Mouse (Mus musculus) gastrocnemius, postnatal 14 days (tissue): ENCODE results near the gene Fdx1. TPM values are rescaled to one million over a fixed set of nuclear protein-coding genes. Genes with fewer than 3 reads are reported as not detected.

ENCODE experiments used
- DNase-seq: peaks from one replicate; pipeline ENCODE4 v3.0.0; 2021; ENCODE audit warnings: mixed read lengths
- intact Hi-C: fragments of 180-260 bp; cut with DNase I; formaldehyde crosslinking; loops from one replicate; pipeline ENCODE4 v1.15.1; 2025; ENCODE audit warnings: low total_unique reads
- total RNA-seq, 2 experiments: library from RNA; stranded (reverse); gene quantifications; 2 replicates each; pipeline ENCODE4 v1.2.3; 2021

Fdx1 gene
- total RNA-seq, 2 experiments from 2014 or later = 36.7 to 42.8 TPM

DNA sequence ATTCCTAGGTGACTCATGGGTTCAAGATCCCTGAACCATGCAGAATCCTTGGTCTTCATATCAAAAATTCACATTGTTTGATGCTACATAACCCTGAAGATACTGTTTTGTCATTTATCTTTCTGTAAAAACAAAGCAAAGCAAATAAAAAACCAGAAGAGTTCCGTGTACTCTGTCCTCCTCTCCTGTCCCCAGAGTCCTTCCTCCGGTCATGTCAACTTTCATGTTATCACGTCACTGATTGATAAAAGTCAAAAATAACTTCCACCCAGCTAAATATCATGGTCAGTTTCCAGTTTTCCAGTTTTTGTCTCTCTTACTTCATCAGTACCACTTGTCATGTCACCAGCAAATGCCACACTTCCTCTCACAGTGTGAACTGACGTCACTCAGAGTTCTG is 11.5 kb upstream of the Fdx1 start:
- no peak for DNase-seq
- intact Hi-C loops = loop anchor here (5.0 to 10.0 kb wide), 2 partner anchors 122 to 440 kb away; no protein-coding TSS in a partner anchor

DNA sequence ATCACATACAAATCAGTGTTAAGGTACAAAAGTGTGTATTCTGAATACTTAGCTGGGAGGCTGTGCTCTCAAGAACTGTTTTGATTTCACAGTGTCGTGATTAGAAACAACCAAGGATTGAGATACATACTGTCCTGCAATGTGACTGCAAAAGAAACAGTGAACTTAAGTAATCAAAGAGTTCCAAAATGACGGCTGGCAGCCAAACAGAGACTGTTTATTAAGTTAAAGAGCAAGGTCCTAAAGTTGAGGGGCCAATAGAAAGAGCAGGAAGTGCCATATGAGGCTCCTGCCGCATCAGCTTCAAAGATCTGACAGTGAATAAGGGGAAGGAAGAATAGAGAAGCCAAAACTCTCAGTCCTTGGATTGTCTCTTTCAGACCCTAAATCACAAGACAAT is 10.5 kb upstream of the Fdx1 start:
- intact Hi-C loops = loop anchor here (10.0 kb wide), 1 partner anchor 441 kb away; no protein-coding TSS in a partner anchor
- no peak for DNase-seq

DNA sequence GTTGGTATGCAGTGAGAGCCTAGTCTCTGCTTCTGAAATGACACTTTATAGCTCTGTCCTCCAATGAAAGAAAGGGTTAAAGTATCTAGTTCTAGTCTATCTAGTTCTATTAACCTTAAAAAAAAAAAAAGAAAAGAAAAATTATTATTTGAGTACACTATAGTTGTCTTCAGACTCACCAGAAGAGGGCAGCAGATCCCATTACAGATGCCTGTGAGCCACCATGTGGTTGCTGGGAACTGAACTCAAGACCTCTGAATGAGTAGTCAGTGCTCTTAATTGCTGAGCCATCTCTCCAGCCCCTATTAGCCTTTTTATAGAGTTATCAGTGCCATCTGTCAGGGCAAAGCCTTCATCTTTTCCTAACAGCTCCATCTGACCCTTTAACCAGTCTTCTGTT is 3.0 kb upstream of the Fdx1 start:
- DNase-seq = no peak
- intact Hi-C loops = no loop called here

DNA sequence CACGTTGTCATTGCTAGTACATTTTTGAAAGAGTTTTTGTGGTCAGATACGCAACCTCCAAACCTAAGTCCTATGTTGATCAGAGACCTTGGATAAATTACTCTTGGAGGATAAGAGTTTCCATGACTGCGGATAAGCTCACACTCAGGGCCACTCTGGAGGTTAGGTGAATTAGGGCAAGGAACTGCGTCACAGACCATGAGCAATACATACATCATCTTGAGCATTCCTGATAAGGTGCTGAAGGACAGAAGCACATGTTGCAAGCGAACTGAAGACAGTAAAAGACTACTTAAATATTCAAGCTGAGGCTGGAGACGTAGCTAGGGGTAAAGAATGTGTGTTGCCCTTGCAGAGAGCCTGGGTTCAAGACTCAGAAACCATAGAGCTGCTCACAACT is 754 bp upstream of the Fdx1 start:
- intact Hi-C loops = no loop called here
- DNase-seq = no peak

DNA sequence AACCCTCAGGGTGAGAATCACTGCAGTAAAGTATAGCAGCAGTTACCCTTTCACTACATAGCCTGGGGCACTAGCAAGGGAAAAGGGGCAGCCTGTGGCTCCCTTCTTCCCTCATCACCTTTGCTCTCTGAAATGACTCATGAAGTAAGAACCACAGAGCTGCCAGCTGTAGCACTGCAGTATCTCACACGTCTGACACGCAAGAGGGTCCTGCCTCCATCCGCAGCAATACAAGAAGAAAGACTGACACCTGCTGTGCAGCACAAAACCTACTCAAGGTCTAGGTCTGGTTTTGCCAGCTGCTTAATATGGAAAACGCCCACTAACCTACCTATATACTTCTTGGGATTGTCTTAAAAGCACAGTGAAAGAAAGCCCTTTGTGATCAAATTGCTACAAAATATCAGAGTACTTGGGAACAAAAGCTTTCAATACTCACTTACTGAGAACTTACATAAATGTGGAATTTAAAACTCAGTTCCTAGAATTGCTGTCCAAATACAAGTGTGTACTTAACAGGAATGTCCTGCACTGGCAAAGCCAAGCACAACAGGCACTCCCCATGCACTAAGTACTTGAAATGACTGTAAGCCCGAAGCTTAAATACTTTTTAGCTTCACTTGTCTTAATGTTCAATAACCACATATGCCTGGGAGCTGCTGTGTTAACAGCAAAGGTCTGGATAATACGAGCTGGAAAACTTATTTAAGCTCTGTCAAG is 2.0 kb downstream of the Fdx1 start:
- intact Hi-C loops = no loop called here

DNA sequence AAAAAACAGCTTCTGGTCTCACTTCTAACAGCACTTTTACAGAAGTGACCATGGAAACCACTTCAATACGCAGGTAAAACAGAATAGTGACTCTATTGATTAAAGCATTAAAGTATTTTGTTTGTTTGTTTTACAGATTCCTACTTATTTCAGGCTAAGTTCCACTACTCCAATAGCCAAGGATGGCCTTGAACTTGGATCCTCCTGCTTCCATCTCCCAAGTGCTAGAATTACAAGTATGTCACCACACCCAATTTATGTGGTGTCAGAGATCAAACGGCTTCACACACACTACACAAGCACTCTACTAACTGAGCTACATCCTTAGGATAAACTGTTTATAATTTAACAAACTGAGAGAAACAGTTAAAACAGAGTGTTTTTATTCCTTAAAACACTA is 3.0 kb downstream of the Fdx1 start:
- DNase-seq = no peak
- intact Hi-C loops = no loop called here

More for the DNA sequence above, 2.0 kb downstream of the Fdx1 start:
- DNase-seq = no peak

DNA sequence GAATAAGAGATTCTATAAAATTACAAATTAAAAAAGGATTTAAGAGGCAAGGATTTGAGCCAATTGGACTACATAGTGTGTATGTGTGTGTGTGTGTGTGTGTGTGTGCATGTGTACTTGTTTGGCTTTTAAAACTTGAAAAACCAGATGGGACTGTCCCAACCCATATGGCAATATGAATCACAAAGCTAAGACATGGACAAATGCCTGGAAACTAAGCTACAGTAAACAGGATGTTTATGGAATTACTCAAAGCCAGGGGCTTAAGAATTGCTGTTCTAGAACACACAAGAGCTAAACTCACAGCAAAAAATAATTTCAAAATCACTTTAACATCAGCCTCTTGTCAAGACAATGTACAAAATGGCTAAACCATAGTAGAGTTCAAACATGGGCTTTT is 4.4 kb downstream of the Fdx1 start:
- no peak for DNase-seq
- intact Hi-C loops = no loop called here

DNA sequence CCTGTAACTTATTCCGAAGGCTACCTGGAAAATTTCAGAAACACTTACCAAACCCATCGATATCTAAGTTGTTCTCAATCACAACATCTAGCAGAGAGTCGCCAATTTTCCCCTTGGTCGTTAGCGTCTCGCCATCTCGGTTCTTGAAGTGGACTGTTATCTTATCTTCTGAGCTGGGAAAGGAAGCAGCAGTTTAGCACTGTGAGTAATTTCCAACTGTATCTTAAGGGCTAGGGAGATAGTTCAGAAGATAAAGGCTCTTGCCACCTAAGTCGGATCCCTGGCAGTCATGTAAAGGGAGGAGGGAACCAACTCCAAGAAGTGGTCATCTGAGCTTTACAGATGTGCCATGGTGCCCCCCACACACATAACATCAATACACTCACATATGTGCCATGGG is 6.3 kb downstream of the Fdx1 start:
- intact Hi-C loops = no loop called here
- no peak for DNase-seq

DNA sequence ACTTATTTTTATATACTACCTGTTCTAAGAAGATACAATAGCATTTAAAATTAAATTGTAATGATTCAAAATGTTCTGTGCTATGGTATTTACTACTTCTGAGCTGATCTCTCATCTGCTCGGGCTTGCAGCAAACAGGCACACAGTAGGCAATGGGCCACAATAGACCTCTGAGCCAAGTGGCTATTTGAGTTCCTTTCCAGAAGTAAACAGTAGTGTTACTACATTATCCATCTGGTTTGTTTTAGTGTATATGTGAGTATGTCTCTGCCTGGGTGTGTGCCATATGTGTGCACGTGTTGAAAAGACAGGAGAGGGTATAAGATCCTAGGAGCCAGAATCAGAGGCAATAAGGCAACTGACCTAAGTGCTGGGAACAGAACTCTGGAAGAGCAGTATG is 6.9 kb downstream of the Fdx1 start:
- DNase-seq = no peak
- intact Hi-C loops = no loop called here

DNA sequence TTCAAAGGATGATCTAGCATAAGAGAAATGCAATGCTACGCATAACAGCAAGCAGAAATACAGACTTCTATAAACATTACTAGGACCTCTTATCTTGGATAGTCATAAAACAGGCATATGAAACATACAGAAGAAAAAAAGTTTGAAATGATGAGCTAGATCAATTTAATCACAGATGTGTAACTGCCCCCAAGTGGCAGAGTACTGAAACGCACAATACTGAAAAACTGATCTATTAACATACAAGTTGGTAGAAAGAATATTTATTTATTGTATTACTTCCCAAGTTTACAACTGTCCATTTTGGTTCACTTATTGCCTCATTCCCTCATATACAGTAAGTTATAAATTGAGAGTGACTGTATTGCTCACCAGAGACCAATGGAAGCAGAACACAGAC is 12.0 kb downstream of the Fdx1 start:
- intact Hi-C loops = no loop called here
- DNase-seq = no peak

DNA sequence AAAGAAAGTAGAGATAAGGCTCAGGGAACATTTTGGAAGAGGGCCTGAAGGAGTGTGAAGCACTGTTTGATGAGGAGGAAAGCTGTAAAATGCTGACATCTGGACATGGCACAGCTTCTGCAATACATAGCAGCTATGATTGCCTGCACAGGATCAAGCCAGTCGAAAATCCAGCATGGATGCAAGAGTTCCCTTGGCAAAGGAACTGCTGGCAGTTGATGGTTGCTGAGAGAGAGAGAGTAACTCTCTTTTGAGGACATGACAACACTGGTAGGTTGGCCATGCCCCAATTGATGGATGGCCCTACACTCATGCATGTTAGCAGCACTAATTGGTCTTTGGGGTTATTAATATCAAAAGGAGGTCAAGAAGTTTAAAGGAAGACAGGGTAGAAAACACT is 12.7 kb downstream of the Fdx1 start:
- DNase-seq = no peak
- intact Hi-C loops = no loop called here

DNA sequence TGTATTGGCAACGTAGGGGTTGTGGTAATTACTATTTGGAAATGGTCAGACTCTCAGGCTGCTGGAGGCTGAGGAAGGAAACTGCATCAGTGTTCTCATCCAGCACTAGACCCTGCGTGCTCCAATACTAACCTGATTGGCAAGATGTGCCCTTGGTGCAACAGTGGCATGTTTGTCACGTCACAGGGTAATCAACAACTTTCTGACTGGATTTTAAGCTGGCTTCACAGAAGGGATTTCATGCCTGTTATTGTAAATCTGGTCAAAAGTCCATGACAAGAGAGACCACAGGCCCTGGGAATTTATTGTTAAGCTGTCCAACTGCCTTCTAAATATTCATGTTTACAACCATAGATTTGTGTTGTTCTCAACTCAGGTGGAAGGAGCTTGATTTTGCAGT is 13.1 kb downstream of the Fdx1 start:
- DNase-seq = no peak
- intact Hi-C loops = no loop called here

DNA sequence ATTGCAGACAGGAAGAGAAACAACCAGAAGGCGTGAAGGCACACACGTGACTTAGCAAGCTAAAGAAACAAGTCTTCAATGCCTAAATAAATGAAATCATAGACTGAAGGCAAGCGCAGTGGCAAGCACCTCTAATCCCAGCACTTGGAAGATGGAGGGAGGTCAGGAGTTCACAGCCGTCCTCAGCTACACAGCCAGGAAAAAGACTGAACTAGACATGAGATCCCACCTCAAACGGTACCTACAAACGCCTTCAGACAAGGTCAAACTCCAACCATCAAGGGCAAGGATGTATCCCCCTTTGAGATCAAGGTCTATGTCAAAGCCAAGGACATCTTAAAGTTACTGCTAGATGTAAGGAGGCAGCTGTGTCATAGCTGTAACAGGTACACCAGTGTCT is 19.4 kb downstream of the Fdx1 start:
- no peak for DNase-seq
- intact Hi-C loops = no loop called here

DNA sequence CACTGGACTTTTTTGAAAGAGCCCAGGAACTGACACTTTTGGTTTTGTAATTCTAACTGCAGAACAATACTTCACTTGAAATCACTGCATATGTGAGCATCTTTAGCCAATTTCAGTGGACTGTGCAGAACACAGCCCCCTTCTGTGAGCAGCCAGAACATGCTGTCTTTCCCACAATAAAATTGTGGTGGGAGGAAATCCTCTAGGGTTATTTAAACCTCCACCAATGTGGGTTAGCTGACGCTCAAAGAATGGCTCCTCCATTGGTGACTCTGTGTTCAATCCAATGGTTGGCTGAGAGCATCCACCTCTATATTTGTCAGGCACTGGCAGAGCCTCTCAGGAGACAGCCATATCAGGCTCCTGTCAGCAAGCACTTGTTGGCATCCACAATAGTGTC is 28.7 kb downstream of the Fdx1 start:
- no peak for DNase-seq
- intact Hi-C loops = no loop called here

DNA sequence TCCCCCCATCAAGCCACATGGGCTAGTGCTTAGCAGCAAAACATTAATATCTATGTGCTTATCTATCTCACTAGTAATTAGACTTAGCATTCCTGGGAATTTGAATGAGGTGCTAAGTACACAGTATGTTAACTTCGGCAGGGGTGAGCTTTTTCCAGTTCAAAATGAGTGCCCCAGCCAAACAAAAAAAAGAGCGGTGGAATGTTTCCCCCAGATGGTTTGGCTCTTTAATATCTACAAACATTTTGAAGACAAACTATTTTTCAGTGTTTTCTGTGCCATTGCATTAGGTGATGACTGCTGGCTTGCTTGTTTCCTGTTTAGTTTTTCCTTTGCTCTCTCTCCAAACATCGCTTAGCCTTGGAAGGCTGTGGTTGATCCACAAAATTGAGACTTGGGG is 31.4 kb downstream of the Fdx1 start:
- DNase-seq = no peak
- intact Hi-C loops = no loop called here

DNA sequence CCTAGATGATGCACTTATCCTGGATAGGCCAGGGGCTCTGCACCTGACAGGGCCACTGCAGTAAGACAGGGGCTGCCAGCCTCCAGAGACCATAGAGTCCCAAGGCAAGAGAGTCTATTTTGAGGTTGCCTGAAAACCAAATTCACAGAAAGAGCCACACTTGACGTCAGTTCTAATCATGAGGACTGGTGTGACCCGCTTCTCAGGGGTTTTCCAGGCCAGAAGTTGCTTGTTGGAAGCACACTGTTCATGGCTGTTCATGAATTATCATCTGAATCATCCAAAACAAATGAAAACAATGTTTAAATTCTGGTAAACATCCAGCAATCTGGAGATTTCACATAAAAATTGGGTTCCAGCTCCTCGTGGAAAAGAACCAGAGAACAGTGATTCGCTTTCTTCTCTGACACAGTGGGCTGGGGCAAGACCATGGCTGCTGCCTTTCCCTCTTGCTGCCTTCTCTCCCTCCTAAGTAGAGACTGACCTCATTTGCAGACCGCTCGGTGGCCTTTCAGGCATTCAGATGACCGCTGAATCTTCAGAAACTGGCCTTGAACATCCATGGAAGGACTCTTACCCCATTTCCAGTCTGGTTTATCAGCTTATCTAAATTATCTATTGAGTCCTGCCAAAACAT is 32.2 kb downstream of the Fdx1 start:
- DNase-seq = no peak
- intact Hi-C loops = no loop called here

DNA sequence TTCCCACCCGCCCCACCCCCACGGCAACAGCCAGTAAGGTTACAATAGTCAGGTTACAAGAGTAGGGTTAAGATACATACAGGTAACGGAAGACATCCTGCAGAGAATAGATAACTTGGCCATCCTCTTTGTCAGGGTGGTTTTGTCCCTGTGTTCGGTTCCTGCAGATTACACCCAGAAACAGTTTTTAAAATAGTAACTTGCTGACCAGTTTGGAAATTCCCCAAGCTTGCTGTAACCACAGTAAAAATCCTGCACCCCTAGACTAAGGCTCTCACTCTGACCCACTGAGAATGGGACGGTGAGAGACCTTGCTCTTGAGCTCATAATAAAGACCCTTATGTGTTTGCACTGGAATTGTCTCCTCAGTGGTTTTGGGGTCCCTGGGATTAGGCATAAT is 33.4 kb downstream of the Fdx1 start:
- intact Hi-C loops = no loop called here
- no peak for DNase-seq

DNA sequence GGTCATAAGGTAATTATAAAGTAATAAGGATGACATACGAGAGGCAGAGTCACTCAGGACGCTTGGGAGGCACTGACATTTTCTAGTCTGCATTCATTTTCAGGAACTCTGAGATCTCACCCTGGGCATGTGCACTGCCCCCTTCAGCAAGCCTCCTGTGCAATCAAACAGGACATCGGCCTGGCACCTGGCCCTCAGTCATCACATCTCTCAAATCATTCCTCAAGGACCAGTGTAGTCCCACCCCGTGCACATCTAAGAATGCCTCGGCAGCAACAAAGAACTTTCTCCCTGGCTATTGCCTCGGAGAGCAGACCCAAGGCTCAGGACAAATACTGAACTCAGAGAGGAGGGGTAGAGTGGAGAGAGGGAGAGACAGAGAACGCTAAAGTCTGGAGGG is 34.7 kb downstream of the Fdx1 start:
- DNase-seq = peak; percentile 9
- intact Hi-C loops = no loop called here

DNA sequence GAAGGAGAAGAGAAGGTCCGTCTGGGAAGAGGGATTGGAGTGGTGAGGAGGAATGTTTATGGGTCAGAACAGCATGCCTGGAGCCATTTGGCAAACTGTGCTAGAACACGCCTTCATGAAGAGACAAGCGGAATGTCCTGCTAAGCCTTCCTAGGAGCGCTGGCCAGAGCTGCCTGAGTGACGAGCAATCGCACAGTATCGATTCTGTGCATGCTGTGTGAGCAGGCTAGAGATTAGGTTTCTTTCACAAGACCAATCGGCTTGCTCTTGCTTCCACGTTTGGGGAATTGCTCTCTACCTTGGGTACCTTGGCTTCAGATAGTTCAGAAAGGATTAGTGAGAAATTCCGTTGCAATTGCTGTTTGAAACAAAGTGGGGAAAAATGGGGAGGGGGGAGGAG is 35.2 kb downstream of the Fdx1 start:
- DNase-seq = peak; percentile 32
- intact Hi-C loops = no loop called here

DNA sequence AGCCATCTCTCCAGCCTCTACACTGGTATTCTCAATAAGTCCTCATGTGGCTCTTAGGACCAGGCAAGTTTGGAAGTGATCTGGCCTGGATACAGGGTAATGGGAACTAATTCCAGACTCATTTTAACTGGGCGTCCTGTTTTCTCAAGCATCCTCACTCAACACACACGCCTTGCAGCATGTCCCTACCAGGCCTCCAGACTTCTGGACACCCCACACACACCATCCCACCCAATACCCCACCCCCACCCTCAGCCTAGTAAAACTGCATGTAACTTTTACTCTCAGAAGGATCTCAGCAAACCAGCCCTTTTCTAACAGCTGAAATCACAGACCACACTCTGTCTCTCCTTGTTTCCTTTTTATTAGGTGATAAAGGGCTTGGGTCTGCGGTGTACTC is 35.7 kb downstream of the Fdx1 start:
- no peak for DNase-seq
- intact Hi-C loops = no loop called here

DNA sequence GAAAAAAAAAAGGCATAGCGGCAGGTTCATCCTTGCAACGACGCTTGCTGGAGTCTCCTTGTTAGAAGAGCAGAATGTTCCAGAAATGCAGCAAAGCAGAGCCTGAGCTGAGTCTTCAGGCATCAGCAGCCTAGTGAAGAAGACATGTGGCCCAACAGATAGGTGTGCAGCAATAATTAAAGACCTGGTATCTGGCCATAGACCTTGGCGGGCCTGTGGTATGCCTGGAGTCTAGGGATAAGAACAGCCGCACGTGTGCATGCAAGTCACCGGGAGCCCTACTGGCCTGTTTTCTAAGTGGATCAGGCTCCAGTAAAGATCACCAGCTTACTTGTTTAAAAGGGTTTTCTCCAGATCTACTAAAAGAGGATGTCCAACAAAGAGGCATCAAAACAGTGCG is 36.7 kb downstream of the Fdx1 start:
- intact Hi-C loops = no loop called here
- DNase-seq = no peak
